Mouse (Mus musculus): ENCODE measurements at regions not wholly inside any gene's neighbourhood (a gene's known extent, or its start where the extent isn't known, plus 50 kb on each side); places are given as distances from the start of the nearest gene placed in this dataset.
"Not testable (repeated sequence)": the region's sequence is repeated elsewhere in the genome, so short reads cannot be mapped to it uniquely, and the experiment has no call there.

- Histone ChIP-seq H3K4me3 (no peak overlapping the region), H3K27ac (no peak overlapping the region)
- TF ChIP-seq CTCF (IDR thresholded peaks at IDR 0.05) = no peak
- intact Hi-C loops (cut with DNase I) = no loop called here
- no peak for DNase-seq
These were observed 1151.3 kb upstream of the Prmt6 start for GRCm38 (mm10) chr3:111402135-111402534.

- no peak overlapping the region for H3K4me3 ChIP-seq
- TF ChIP-seq CTCF (IDR thresholded peaks at IDR 0.05) = no peak
- intact Hi-C loops (cut with DNase I) = no loop called here
- no peak for DNase-seq
- no peak overlapping the region for H3K27ac ChIP-seq
These were observed 1142.3 kb upstream of the Prmt6 start for GRCm38 (mm10) chr3:111393127-111393526.

- H3K4me3 ChIP-seq; DNase-seq; H3K27ac ChIP-seq; intact Hi-C loops (cut with DNase I): not testable (repeated sequence)
These were observed 1141.9 kb upstream of the Prmt6 start for GRCm38 (mm10) chr3:111392713-111393112.

- intact Hi-C loops (cut with DNase I) = no loop called here
These were observed 1135.9 kb upstream of the Prmt6 start for GRCm38 (mm10) chr3:111386745-111387144.

GRCm38 (mm10) chr3:111386334-111386733, 1135.5 kb upstream of the Prmt6 start:
- DNase-seq = no peak
- intact Hi-C loops (cut with DNase I) = no loop called here
- no peak for TF ChIP-seq CTCF (IDR thresholded peaks at IDR 0.05)

More at GRCm38 (mm10) chr3:111386745-111387144, 1135.9 kb upstream of the Prmt6 start:
- Histone ChIP-seq H3K27ac (no peak overlapping the region), H3K4me3 (no peak overlapping the region)
- TF ChIP-seq CTCF (IDR thresholded peaks at IDR 0.05) = no peak
- DNase-seq = no peak

GRCm38 (mm10) chr3:111385627-111386026, 1134.8 kb upstream of the Prmt6 start:
- DNase-seq = no peak

More at GRCm38 (mm10) chr3:111386334-111386733, 1135.5 kb upstream of the Prmt6 start:
- Histone ChIP-seq H3K27ac (no peak overlapping the region), H3K4me3 (no peak overlapping the region)

GRCm38 (mm10) chr3:111371259-111371658, 1120.5 kb upstream of the Prmt6 start:
- TF ChIP-seq CTCF (IDR thresholded peaks at IDR 0.05) = no peak

More at GRCm38 (mm10) chr3:111385627-111386026, 1134.8 kb upstream of the Prmt6 start:
- Histone ChIP-seq H3K4me3 (no peak overlapping the region), H3K27ac (no peak overlapping the region)
- TF ChIP-seq CTCF (IDR thresholded peaks at IDR 0.05) = no peak
- intact Hi-C loops (cut with DNase I) = no loop called here

GRCm38 (mm10) chr3:111338247-111338646, 1087.4 kb upstream of the Prmt6 start:
- TF ChIP-seq CTCF (IDR thresholded peaks at IDR 0.05) = peak; percentile 18; the same call in 1 of the 2 replicates
- no peak overlapping the region for H3K4me3 ChIP-seq
- intact Hi-C loops (cut with DNase I) = no loop called here
- H3K27ac ChIP-seq = no peak overlapping the region
- DNase-seq = no peak

More at GRCm38 (mm10) chr3:111371259-111371658, 1120.5 kb upstream of the Prmt6 start:
- Histone ChIP-seq H3K27ac (no peak overlapping the region), H3K4me3 (no peak overlapping the region)
- no peak for DNase-seq
- intact Hi-C loops (cut with DNase I) = no loop called here

- no peak for DNase-seq
- TF ChIP-seq CTCF (IDR thresholded peaks at IDR 0.05) = no peak
- no peak overlapping the region for H3K27ac ChIP-seq
- H3K4me3 ChIP-seq = no peak overlapping the region
- intact Hi-C loops (cut with DNase I) = no loop called here
These were observed 1040.3 kb upstream of the Prmt6 start for GRCm38 (mm10) chr3:111291018-111291538.

- Histone ChIP-seq H3K4me3 (no peak overlapping the region), H3K27ac (no peak overlapping the region)
- no peak for DNase-seq
- no peak for TF ChIP-seq CTCF (IDR thresholded peaks at IDR 0.05)
- intact Hi-C loops (cut with DNase I) = no loop called here
These were observed 1030.8 kb upstream of the Prmt6 start for GRCm38 (mm10) chr3:111281584-111281983.

Measured in gastrocnemius, adult 2 months (tissue).